Mouse (Mus musculus) urinary bladder, postnatal 10 days (tissue): ENCODE results near the gene Thbs2.
A peak's percentile ranks its signal among the peaks of the same experiment; 100 is the strongest.

Source experiments
- DNase-seq: peaks from one replicate; pipeline ENCODE4 v3.0.0; 2022; ENCODE audit warnings: low spot score

The Thbs2 gene

GRCm38 (mm10) chr17:14696281-14696795 lies 2.3 kb upstream of the Thbs2 start:
- no peak for DNase-seq

GRCm38 (mm10) chr17:14693048-14693993 lies 714 bp downstream of the Thbs2 start:
- no peak for DNase-seq

GRCm38 (mm10) chr17:14691901-14692300 lies 2.1 kb downstream of the Thbs2 start:
- DNase-seq, result no peak

DNA sequence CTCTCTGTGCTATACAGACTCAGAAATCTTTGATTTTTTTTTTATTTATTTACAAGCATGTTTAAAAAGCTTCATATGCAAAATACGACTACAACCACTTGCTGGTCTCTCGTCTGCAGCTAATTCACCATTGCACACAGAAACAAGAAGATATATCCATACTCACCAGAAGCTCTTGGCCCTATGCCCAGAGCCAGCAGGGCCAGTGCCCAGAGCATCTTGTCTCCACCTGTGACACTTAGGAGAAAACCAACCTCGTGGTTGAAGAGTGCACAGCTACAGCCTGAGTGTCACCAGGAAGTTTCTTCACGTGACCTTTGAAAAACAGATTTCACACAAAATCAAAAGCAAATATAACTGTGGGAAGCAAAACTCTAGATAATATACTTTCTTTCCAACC lies 2.8 kb downstream of the Thbs2 start:
- no peak for DNase-seq

DNA sequence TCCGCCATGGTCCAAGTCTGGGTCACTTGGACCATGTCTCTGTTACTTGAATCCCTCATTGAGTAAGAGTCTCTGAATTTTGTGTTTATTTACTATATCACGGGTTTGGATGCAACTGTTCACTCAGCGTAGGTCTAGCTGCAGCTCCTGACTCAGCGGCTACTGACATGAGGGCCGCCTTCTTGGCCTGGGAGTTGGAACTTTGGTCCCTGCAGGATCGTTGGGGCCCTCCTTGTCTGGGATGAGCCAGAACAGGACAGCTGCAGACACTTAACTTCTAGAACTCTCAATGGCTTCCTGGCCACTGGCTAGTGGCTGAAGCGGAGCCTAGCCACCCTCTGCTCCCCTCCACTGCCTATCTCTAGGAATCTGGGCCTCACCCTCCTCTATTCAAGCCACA lies 11.2 kb downstream of the Thbs2 start:
- no peak for DNase-seq

DNA sequence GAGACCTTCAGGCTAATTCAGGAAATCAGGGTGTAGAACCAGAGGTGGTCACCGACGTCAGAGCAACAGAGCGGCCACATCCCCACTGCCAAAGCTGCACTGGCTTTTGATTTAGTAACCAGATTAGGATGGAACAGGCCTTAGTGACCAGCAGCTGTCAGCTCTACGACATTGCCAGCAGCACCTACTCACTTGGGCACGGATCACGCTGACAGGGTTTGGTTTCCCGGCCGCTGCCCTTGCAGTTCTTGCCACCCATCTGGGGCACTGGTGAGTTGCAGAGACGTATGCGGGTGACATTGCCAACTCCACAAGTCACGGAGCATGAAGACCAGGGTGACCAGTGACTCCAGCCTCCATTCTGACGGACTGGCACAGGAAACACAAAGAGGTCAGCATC lies 13.0 kb downstream of the Thbs2 start:
- no peak for DNase-seq

DNA sequence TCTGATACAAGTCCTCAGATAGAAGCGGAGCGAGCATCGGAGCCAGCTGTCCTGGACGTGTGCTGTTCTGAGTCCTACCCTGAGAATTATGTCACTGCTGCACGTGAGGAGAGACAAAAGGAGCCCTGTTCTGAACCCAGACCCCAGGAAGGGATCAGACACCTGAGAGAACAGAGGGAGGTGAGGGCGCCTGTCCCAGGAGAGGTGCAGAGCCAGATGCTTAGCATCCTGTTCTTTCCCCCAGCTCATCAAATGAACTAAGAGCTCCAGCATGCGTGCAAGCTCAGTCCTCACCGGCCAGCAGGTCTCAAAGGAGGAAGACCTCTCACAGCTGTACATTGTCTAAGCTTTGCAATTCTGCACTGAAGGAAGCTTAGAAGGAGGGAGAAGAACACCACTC lies 16.8 kb downstream of the Thbs2 start:
- DNase-seq, result no peak

GRCm38 (mm10) chr17:14675517-14675916 lies 18.5 kb downstream of the Thbs2 start:
- no peak for DNase-seq

- no peak for DNase-seq
Observed at GRCm38 (mm10) chr17:14672402-14672801, 21.6 kb downstream of the Thbs2 start.

DNA sequence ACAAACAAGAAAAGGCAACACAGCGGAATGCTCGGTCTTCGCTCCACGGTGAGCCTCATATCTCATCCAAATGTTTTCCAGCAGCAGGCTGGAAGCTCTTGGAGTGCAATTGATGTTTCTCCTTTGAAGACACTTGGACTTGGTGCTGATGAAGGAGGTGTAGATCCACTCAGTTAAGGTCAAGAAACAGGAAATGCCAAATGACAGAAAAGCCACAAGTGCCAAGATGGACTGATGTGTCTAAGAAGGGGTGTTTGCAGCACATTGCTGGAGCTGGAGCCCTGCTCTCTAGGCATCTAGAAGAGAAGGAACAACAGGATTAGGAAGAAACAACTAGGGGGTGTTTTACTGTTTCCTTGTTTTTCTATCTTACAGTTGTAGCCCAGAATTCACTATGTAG lies 26.8 kb downstream of the Thbs2 start:
- no peak for DNase-seq

GRCm38 (mm10) chr17:14666451-14666850 lies 27.6 kb downstream of the Thbs2 start:
- DNase-seq, result no peak

DNA sequence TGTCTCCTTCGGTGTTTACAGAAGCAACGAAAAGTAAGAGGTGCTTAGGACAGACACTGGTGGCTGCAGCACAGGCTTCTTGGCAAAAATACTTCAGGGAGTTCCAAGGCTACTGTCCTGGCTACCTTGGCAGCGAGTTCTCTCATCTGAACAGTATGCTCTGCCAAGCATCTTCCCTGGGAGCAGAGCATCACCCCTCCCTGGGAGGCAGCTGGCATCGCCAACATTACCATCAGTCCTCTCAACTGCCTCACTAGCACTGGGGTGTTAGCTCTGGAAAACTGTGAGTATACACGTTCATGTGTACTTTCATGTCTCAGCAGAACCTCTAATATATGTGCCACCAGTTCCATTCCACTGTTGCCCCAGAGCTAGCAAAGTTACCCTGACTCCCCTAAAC lies 30.7 kb downstream of the Thbs2 start:
- no peak for DNase-seq

GRCm38 (mm10) chr17:14662409-14662808 lies 31.6 kb downstream of the Thbs2 start:
- DNase-seq, result no peak

DNA sequence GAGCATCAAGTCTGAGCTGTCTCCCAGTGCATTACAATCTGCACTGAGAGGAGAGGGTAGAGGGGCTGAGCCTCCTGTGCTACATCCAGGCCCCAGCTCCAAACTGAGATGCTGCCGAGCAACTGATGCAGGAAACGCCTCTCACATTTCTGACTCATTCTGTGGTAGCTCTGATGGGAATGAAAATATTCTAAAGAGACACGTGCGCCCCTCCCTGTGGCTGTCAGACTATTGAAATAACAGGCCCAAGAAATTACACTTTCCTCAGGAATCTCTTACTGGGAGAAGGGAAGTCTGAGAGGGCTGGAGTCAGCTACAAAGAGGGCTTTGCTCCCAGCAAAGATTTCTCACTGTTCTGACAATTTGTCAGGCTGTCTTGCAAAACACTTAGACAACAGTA lies 34.3 kb downstream of the Thbs2 start:
- DNase-seq, result no peak

- DNase-seq, result no peak
Observed at GRCm38 (mm10) chr17:14658123-14658522, 35.9 kb downstream of the Thbs2 start.

DNA sequence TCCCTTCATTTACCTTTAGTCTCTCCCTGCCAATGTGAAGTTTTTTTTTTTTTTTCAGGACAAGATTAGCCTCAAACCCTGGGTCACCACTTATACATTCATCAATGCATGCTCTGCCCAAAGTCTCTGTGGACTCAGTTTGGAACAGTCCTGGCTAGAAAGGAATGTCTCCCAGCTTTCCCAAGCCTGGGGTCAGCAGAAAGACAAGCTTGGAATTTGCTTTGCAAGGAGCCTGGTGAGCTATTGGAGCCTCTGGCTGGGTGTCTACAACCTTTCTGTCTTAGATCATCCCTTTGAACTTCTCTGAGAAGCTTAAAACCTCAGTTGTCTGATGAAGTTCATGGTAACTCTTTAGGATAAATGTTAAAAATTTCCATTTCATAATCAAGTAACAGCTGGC lies 36.9 kb downstream of the Thbs2 start:
- DNase-seq, result no peak

GRCm38 (mm10) chr17:14654981-14655380 lies 39.1 kb downstream of the Thbs2 start:
- DNase-seq, result no peak

- DNase-seq, result no peak
Observed at GRCm38 (mm10) chr17:14652013-14652412, 42.0 kb downstream of the Thbs2 start.

DNA sequence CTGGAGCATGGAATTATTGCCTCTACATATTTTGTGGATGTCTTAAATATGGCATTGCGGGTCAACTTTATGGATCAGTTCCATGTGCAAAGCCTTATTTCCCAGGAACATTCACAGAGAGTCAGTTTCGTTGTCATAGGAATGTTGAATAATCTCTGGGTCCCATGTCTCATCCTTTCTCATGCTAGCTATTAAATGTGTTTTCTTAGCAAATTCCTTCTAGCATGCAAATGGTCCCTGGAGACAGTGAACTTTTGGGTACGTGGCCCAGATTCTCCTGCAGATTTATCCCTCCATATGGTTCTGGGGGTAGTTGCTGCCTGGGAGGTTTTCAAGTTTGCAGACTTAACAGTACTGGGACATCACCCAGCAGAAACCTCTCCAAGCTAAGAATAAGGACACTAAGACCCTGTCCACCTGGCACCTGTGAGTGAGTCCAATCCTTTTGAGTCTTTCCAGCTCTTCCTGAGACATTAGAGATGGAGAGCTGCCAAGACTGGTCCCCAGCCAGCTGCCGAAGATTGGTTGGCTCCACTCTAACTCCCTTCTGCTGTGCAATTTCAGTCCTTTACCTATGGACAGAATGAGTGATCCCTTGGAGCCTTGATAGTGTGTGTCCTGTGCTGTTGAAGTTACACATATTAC lies 45.9 kb downstream of the Thbs2 start:
- no peak for DNase-seq

DNA sequence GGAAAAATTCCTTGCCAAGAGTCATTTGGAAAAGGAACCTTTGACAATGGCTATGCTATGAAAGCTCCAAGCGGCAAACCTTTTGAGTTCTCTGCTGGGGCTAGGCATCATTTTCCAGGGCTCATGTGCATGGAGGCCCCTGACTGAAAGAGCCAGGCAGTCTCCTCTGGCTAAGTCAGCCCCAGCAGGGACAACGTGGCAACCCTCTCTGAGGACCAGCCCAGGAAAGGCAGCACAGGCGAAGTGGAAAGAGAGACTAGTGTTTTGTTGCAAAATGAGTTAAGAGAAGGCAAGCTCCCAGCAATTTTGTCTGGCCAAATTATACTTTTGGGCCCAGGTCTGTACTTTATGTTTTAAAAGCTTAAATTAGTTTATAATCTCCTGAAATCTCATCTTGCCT lies 50.0 kb downstream of the Thbs2 start:
- DNase-seq, result no peak

- peak; percentile 24 for DNase-seq
Observed at GRCm38 (mm10) chr17:14640351-14641115, 53.5 kb downstream of the Thbs2 start.

DNA sequence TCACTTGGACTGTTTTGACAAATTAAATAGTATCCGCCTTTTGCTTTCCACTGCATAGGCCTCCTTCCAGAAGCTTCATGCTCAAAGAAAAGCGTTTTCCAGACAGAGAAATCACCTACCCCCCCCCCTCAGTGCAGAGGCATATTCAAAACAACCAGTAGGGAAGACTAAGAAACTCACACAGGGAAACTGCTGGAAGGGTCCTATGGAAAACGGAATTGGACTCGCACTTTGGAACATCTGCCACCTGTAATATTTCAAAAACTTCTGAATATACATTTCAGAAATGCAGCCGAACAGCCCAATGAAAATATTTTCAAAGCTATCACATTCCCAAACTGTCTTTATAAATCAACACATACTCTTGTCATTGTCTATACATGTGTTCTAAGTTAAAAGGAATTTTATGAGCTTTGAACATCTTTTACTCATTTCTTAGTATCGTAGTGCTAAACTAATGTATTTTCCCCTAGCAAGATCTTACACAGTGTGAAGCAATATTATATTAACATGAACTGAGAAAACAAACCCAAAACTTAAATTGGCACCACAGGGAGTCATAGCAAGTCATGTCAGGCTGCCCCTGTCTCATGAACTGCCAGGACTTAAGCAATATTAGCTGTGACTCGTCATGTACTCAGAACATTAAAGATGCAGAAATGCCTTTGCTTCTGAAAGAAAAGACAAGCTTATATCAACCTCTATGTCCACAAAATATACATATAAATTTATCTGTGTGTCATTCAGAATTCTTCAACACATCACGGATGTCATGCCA lies 58.3 kb downstream of the Thbs2 start:
- no peak for DNase-seq
